Mouse (Mus musculus) lung, embryonic 15.5 days (tissue): ENCODE data around the gene Lbp. TPM values are rescaled to one million over a fixed set of nuclear protein-coding genes. Genes with fewer than 3 reads are reported as not detected.

Source experiments
- polyA plus RNA-seq: library from polyadenylated mRNA; unstranded; fragments of >200 nt; fragmentation: Nextera tagmentation; extraction: Ambion mirVana; gene quantifications from 2 replicates; pipeline ENCODE4 v1.2.1, GENCODE M21; 2015

Lbp gene
- polyA plus RNA-seq, 1 experiment from 2014 or later: 14.2 TPM

Other genes starting within 250 kb of the Lbp start
- 66.0 and 70.0 TPM in 2 replicates for gene Tgm2, start 160.1 kb upstream of the Lbp start, polyA plus RNA-seq
- gene D630003M21Rik, start 77.3 kb upstream of the Lbp start, polyA plus RNA-seq: 5.3 and 5.5 TPM in 2 replicates
- gene Bpi, start 48.4 kb upstream of the Lbp start, polyA plus RNA-seq: not detected in 2 replicates
- gene Snhg11, start 69.1 kb downstream of the Lbp start, polyA plus RNA-seq: 1.7 and 2.9 TPM in 2 replicates
- 16.2 and 17.7 TPM in 2 replicates for gene Ralgapb, start 103.4 kb downstream of the Lbp start, polyA plus RNA-seq
- not detected in 2 replicates for gene Adig, start 196.1 kb downstream of the Lbp start, polyA plus RNA-seq
- not detected in 2 replicates for gene Arhgap40, start 206.3 kb downstream of the Lbp start, polyA plus RNA-seq